Comparison of ENCODE assay signal across 10 mouse cellular contexts in genomic region chr9:58112321-58112751, GRCm38 (mm10). TPM values are rescaled to one million over a fixed set of nuclear protein-coding genes. Genes with fewer than 3 reads are reported as not detected.
A peak's percentile ranks its signal among the peaks of the same experiment; 100 is the strongest.
DNase-seq lines count a peak whose midpoint lies in the region; ATAC-seq and TF ChIP-seq lines count a peak whose summit lies in the region.
"Had no signal": no experiment of that assay in that cellular context is flagged by ENCODE, and none has a peak within 500 bp of the region (broad histone marks: within the 10 kb centered on the region; RNA-seq: fewer than 3 reads in every experiment).

No protein-coding gene starts in this region.

- intact Hi-C loops in heart, postnatal 36 days (cut with DNase I), result no loop called here

- ATAC-seq in forebrain, embryonic 12.5 days (ENCODE audit: low FRiP score), result peak; percentile 76
- ATAC-seq in midbrain, embryonic 12.5 days (ENCODE audit: low FRiP score, low read depth), result peak; percentile 74

- TF ChIP-seq CTCF in spleen, adult 2 months (IDR thresholded peaks at IDR 0.05; ENCODE audit: extremely low read depth, insufficient read depth, insufficient read length, insufficient replicate concordance), result no peak

- H3K27ac ChIP-seq in spleen, adult 2 months (ENCODE audit: insufficient read depth, low read length), result no peak overlapping the region
- peak overlapping the region; percentile 99 for H3K27ac ChIP-seq in forebrain, embryonic 12.5 days
- peak overlapping the region; percentile 95 for H3K27ac ChIP-seq in midbrain, embryonic 12.5 days (replicated peaks)
- H3K27ac ChIP-seq: macrophage had no signal

- no peaks in the 10 kb centered on the region for H3K4me1 ChIP-seq in spleen, adult 2 months (ENCODE audit: control insufficient read depth, insufficient read depth, insufficient read length)
- peaks cover 81% of the 10 kb centered on the region for H3K4me1 ChIP-seq in forebrain, embryonic 12.5 days
- H3K4me1 ChIP-seq in midbrain, embryonic 12.5 days, result peaks cover 77% of the 10 kb centered on the region

- H3K27me3 ChIP-seq in spleen, adult 2 months (ENCODE audit: control insufficient read depth, insufficient read depth, low read length), result peaks cover 5% of the 10 kb centered on the region; the same call in 1 of the 2 replicates
- peaks cover 35% of the 10 kb centered on the region; the same call in 1 of the 2 replicates for H3K27me3 ChIP-seq in forebrain, embryonic 12.5 days
- H3K27me3 ChIP-seq in midbrain, embryonic 12.5 days, result peaks cover 59% of the 10 kb centered on the region

- DNase-seq in spleen, adult 2 months (ENCODE audit: low read depth in 1 of 2, low spot score in 2 of 2), result peak; percentile 5 to 30
- no peak for DNase-seq in spleen, adult 12 weeks (ENCODE audit: low spot score)
- DNase-seq in thymus, postnatal 4 days, result peak; percentile 69
- DNase-seq in cerebellum, postnatal 14 days, result no peak
- DNase-seq in heart, postnatal 36 days, result no peak
- no peak for DNase-seq in adipocyte (ENCODE audit: low spot score)
- DNase-seq: gastrocnemius, postnatal 36 days had no signal

- H3K9me3 ChIP-seq in forebrain, embryonic 12.5 days, result no peaks in the 10 kb centered on the region
- no peaks in the 10 kb centered on the region for H3K9me3 ChIP-seq in midbrain, embryonic 12.5 days

- no peaks in the 10 kb centered on the region for H3K36me3 ChIP-seq in spleen, adult 2 months (ENCODE audit: control insufficient read depth, insufficient read depth, low read length)
- H3K36me3 ChIP-seq in forebrain, embryonic 12.5 days (replicated peaks), result no peaks in the 10 kb centered on the region
- no peaks in the 10 kb centered on the region for H3K36me3 ChIP-seq in midbrain, embryonic 12.5 days

- H3K4me2 ChIP-seq in forebrain, embryonic 12.5 days, result peak overlapping the region; percentile 53
- H3K4me2 ChIP-seq in midbrain, embryonic 12.5 days (replicated peaks), result peak overlapping the region; percentile 51

- peak overlapping the region; percentile 56 for H3K9ac ChIP-seq in forebrain, embryonic 12.5 days
- 0 out of 2 replicates have a peak overlapping the region, but pooled peaks have one; percentile 15 for H3K9ac ChIP-seq in midbrain, embryonic 12.5 days (replicated peaks)

- 47% methylated on average over 6 of the region's 6 CpGs for WGBS in spleen, adult 2 months
- WGBS in forebrain, embryonic 12.5 days, result 2% methylated on average over 5 of the region's 6 CpGs
- WGBS in midbrain, embryonic 12.5 days, result 5% methylated on average over 6 of the region's 6 CpGs

- TF ChIP-seq POLR2A in spleen, adult 2 months (IDR thresholded peaks at IDR 0.05; ENCODE audit: low read depth, low read length), result no peak

- no peak overlapping the region for H3K4me3 ChIP-seq in spleen, adult 2 months (ENCODE audit: extremely low read depth, insufficient read depth, insufficient read length)
- no peak overlapping the region for H3K4me3 ChIP-seq in forebrain, embryonic 12.5 days (replicated peaks)
- H3K4me3 ChIP-seq in midbrain, embryonic 12.5 days, result peak overlapping the region; percentile 12; the same call in 1 of the 2 replicates

RNA-seq across cellular contexts. Expression of gene Ccdc33, which starts 6.3 kb away (rescaled TPM):
- polyA plus RNA-seq in spleen, adult 2 months (2012; rRNA removed), result 0.06 and 0.09 TPM in 2 replicates
- 1.5 and 2.4 TPM in 2 replicates for polyA plus RNA-seq in forebrain, embryonic 12.5 days (2016; fragmentation: Nextera tagmentation; extraction: Ambion mirVana)
- 0.64 and 1.0 TPM in 2 replicates for polyA plus RNA-seq in midbrain, embryonic 12.5 days (2016; fragmentation: Nextera tagmentation; extraction: Ambion mirVana)
- total RNA-seq in heart, postnatal 36 days (2021), result not detected
- total RNA-seq: gastrocnemius, postnatal 36 days had no signal
- polyA plus RNA-seq: macrophage had no signal

RNA-seq across cellular contexts. Expression of gene Stra6, which starts 48.7 kb away (rescaled TPM):
- polyA plus RNA-seq in spleen, adult 2 months (2012; rRNA removed), result 1.9 and 3.4 TPM in 2 replicates
- 10.7 and 11.6 TPM in 2 replicates for polyA plus RNA-seq in forebrain, embryonic 12.5 days (2016; fragmentation: Nextera tagmentation; extraction: Ambion mirVana)
- polyA plus RNA-seq in midbrain, embryonic 12.5 days (2016; fragmentation: Nextera tagmentation; extraction: Ambion mirVana), result 8.6 and 9.1 TPM in 2 replicates
- total RNA-seq in heart, postnatal 36 days (2021), result under 1 TPM; 0.16 to 0.47 TPM
- polyA plus RNA-seq: macrophage had no signal

Comparison
In these comparisons a context has a peak if more than half of its experiments do, and no peak if none do; other contexts are left out.
1. DNase-seq: peak in spleen, adult 2 months (2 of 2) and thymus, postnatal 4 days (single experiment); none in spleen, adult 12 weeks (single experiment), cerebellum, postnatal 14 days (0 of 2), heart, postnatal 36 days (0 of 2) and adipocyte (single experiment).